9 mouse cellular contexts compared by ENCODE assay signal in the genomic region with DNA sequence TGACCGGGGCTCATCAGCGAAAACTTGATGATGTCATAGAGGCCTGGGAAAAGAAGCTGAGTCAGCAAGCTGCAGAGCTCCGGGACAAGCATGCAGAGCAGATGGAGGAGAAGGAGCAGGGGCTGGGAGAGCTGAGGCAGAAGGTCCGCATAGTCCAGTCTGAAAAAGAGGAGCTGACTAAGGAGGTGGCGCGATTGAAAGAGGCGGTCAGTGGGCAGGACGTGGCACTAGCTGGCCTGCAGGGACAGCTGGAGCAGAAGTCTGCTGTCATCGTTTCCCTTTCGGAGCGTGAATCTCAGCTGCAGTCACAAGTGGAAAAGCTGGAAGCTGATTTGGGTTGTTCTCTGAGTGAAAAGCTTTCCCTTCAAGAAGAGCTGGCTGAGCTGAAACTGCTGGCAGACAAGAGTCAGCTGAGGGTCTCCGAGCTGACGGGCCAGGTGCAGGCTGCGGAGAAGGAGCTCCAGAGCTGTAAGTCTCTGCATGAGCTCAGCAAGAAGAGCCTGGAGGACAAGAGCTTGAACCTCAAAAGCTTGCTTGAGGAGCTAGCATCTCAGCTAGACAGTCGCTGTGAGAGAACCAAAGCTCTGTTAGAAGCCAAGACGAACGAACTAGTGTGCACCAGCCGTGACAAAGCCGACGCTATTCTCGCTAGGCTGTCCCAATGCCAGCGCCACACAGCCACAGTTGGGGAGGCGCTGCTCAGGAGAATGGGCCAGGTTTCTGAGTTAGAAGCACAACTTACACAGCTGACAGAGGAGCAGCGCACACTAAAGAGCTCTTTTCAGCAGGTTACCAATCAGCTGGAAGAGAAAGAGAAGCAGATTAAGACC. TPM values are rescaled to one million over a fixed set of nuclear protein-coding genes. Genes with fewer than 3 reads are reported as not detected.
A peak's percentile ranks its signal among the peaks of the same experiment; 100 is the strongest.
DNase-seq lines count a peak whose midpoint lies in the region; ATAC-seq lines count a peak whose summit lies in the region.
"Had no signal": no experiment of that assay in that cellular context is flagged by ENCODE, and none has a peak within 500 bp of the region (broad histone marks: within the 10 kb centered on the region; RNA-seq: fewer than 3 reads in every experiment).

No protein-coding gene starts in this region.

- 74% methylated on average over 24 of the region's 24 CpGs for WGBS in forebrain, embryonic 15.5 days
- 88% methylated on average over 24 of the region's 24 CpGs for WGBS in forebrain, embryonic 11.5 days
- 84% methylated on average over 24 of the region's 24 CpGs for WGBS in embryonic facial prominence, embryonic 15.5 days
- WGBS in liver, embryonic 15.5 days (ENCODE audit: insufficient replicate concordance), result 84% methylated on average over 24 of the region's 24 CpGs

- peaks cover 75% of the 10 kb centered on the region for H3K36me3 ChIP-seq in forebrain, embryonic 15.5 days
- H3K36me3 ChIP-seq in forebrain, embryonic 11.5 days (ENCODE audit: control insufficient read depth, insufficient read depth, low read length), result no peaks in the 10 kb centered on the region; the same call in 1 of the 2 replicates
- peaks cover 78% of the 10 kb centered on the region for H3K36me3 ChIP-seq in embryonic facial prominence, embryonic 15.5 days
- H3K36me3 ChIP-seq in liver, embryonic 15.5 days (replicated peaks), result peaks cover 78% of the 10 kb centered on the region

- H3K27me3 ChIP-seq in forebrain, embryonic 15.5 days, result no peaks in the 10 kb centered on the region
- no peaks in the 10 kb centered on the region for H3K27me3 ChIP-seq in forebrain, embryonic 11.5 days (ENCODE audit: control insufficient read depth, insufficient read depth, low read length)
- H3K27me3 ChIP-seq in embryonic facial prominence, embryonic 15.5 days, result no peaks in the 10 kb centered on the region
- no peaks in the 10 kb centered on the region for H3K27me3 ChIP-seq in liver, embryonic 15.5 days
- H3K27me3 ChIP-seq: limb, embryonic 15.5 days had no signal

- no peaks in the 10 kb centered on the region for H3K4me1 ChIP-seq in forebrain, embryonic 15.5 days
- H3K4me1 ChIP-seq in forebrain, embryonic 11.5 days (replicated peaks; ENCODE audit: control insufficient read depth, insufficient read depth, low read length), result no peaks in the 10 kb centered on the region
- no peaks in the 10 kb centered on the region for H3K4me1 ChIP-seq in embryonic facial prominence, embryonic 15.5 days
- H3K4me1 ChIP-seq in liver, embryonic 15.5 days (replicated peaks), result no peaks in the 10 kb centered on the region
- H3K4me1 ChIP-seq: limb, embryonic 15.5 days had no signal

- no peaks in the 10 kb centered on the region for H3K9me3 ChIP-seq in forebrain, embryonic 15.5 days
- no peaks in the 10 kb centered on the region for H3K9me3 ChIP-seq in forebrain, embryonic 11.5 days (ENCODE audit: control insufficient read depth, low read length)
- no peaks in the 10 kb centered on the region for H3K9me3 ChIP-seq in embryonic facial prominence, embryonic 15.5 days (replicated peaks)
- H3K9me3 ChIP-seq in liver, embryonic 15.5 days (replicated peaks), result no peaks in the 10 kb centered on the region
- H3K9me3 ChIP-seq: limb, embryonic 15.5 days had no signal

- DNase-seq in forebrain, embryonic 11.5 days (ENCODE audit: low spot score), result no peak
- DNase-seq in heart, postnatal 4 days, result peak; percentile 41
- DNase-seq in urinary bladder, adult 2 months (ENCODE audit: low spot score), result no peak
- DNase-seq in urinary bladder, postnatal 36 days (ENCODE audit: low spot score in 2 of 2), result no peak

- H3K9ac ChIP-seq in forebrain, embryonic 15.5 days (replicated peaks), result no peak overlapping the region
- H3K9ac ChIP-seq in forebrain, embryonic 11.5 days (ENCODE audit: low read length), result no peak overlapping the region
- H3K9ac ChIP-seq in embryonic facial prominence, embryonic 15.5 days, result no peak overlapping the region
- H3K9ac ChIP-seq in liver, embryonic 15.5 days, result no peak overlapping the region
- H3K9ac ChIP-seq: limb, embryonic 15.5 days had no signal

- no peak overlapping the region for H3K4me3 ChIP-seq in forebrain, embryonic 15.5 days
- H3K4me3 ChIP-seq in forebrain, embryonic 11.5 days (ENCODE audit: low read depth, low read length), result no peak overlapping the region
- no peak overlapping the region for H3K4me3 ChIP-seq in embryonic facial prominence, embryonic 15.5 days (replicated peaks)
- no peak overlapping the region for H3K4me3 ChIP-seq in liver, embryonic 15.5 days (replicated peaks)
- H3K4me3 ChIP-seq: limb, embryonic 15.5 days had no signal

- no peak overlapping the region for H3K4me2 ChIP-seq in forebrain, embryonic 15.5 days (replicated peaks)
- no peak overlapping the region for H3K4me2 ChIP-seq in forebrain, embryonic 11.5 days (ENCODE audit: low read depth, low read length, severe bottlenecking)
- H3K4me2 ChIP-seq in embryonic facial prominence, embryonic 15.5 days (replicated peaks), result no peak overlapping the region
- no peak overlapping the region for H3K4me2 ChIP-seq in liver, embryonic 15.5 days
- H3K4me2 ChIP-seq: limb, embryonic 15.5 days had no signal

- 0 out of 2 replicates have a peak overlapping the region, but pooled peaks have one; percentile 33 for H3K27ac ChIP-seq in forebrain, embryonic 15.5 days (replicated peaks)
- no peak overlapping the region for H3K27ac ChIP-seq in forebrain, embryonic 11.5 days (ENCODE audit: low read depth, low read length)
- H3K27ac ChIP-seq in embryonic facial prominence, embryonic 15.5 days (replicated peaks), result 0 out of 2 replicates have a peak overlapping the region, but pooled peaks have one; percentile 44
- H3K27ac ChIP-seq in liver, embryonic 15.5 days (replicated peaks), result no peak overlapping the region
- H3K27ac ChIP-seq: limb, embryonic 15.5 days had no signal

- no peak for ATAC-seq in forebrain, embryonic 15.5 days (replicated peaks)
- ATAC-seq in forebrain, embryonic 11.5 days (replicated peaks; ENCODE audit: low FRiP score), result no peak
- no peak for ATAC-seq in embryonic facial prominence, embryonic 15.5 days (ENCODE audit: insufficient number of reproducible peaks, low FRiP score, low TSS enrichment, low read depth)
- peak; percentile 22; the same call in 1 of the 2 replicates for ATAC-seq in liver, embryonic 15.5 days (ENCODE audit: insufficient read depth)
- ATAC-seq in CD4-positive, CD25-positive, alpha-beta regulatory T cell, adult 4 months, result no peak

RNA-seq across cellular contexts. Expression of a gene that starts 49.3 kb away (rescaled TPM):
- polyA plus RNA-seq in forebrain, embryonic 15.5 days (2015; fragmentation: Nextera tagmentation; extraction: Ambion mirVana), result 1.6 and 2.4 TPM in 2 replicates
- polyA plus RNA-seq in forebrain, embryonic 11.5 days (2014; fragmentation: Nextera tagmentation; extraction: Ambion mirVana), result 6.3 and 7.1 TPM in 2 replicates
- 14.7 and 16.1 TPM in 2 replicates for polyA plus RNA-seq in embryonic facial prominence, embryonic 15.5 days (2015; fragmentation: Nextera tagmentation; extraction: Ambion mirVana)
- 100 to 1,000 TPM in 1 of 2 experiments, 10 to 100 TPM in 1; 99.6 to 116 TPM for total RNA-seq in heart, postnatal 4 days (2021)
- 3.4 and 5.0 TPM in 2 replicates for polyA plus RNA-seq in liver, embryonic 15.5 days (2015; fragmentation: Nextera tagmentation; extraction: Ambion mirVana)
- 26.3 and 36.2 TPM in 2 replicates for polyA plus RNA-seq in urinary bladder, adult 2 months (2012; rRNA removed)
- polyA plus RNA-seq in CD4-positive, CD25-positive, alpha-beta regulatory T cell, adult 4 months (2017; shearing (Covaris generic)), result 1 to 10 TPM in 1 of 2 experiments, under 1 TPM in 1; 0.41 to 1.0 TPM

RNA-seq across cellular contexts. Expression of a gene that starts 51.1 kb away (rescaled TPM):
- polyA plus RNA-seq in forebrain, embryonic 15.5 days (2015; fragmentation: Nextera tagmentation; extraction: Ambion mirVana), result 53.4 and 59.3 TPM in 2 replicates
- polyA plus RNA-seq in forebrain, embryonic 11.5 days (2014; fragmentation: Nextera tagmentation; extraction: Ambion mirVana), result 60.8 and 66.8 TPM in 2 replicates
- polyA plus RNA-seq in embryonic facial prominence, embryonic 15.5 days (2015; fragmentation: Nextera tagmentation; extraction: Ambion mirVana), result 50.3 and 51.3 TPM in 2 replicates
- 100 to 1,000 TPM; 144 to 146 TPM for total RNA-seq in heart, postnatal 4 days (2021)
- 13.5 and 14.9 TPM in 2 replicates for polyA plus RNA-seq in liver, embryonic 15.5 days (2015; fragmentation: Nextera tagmentation; extraction: Ambion mirVana)
- 36.9 and 50.0 TPM in 2 replicates for polyA plus RNA-seq in urinary bladder, adult 2 months (2012; rRNA removed)
- polyA plus RNA-seq in CD4-positive, CD25-positive, alpha-beta regulatory T cell, adult 4 months (2017; shearing (Covaris generic)), result 10 to 100 TPM; 24.4 to 30.7 TPM

Comparison
In these comparisons a context has a peak if more than half of its experiments do, and no peak if none do; other contexts are left out.
1. H3K27ac ChIP-seq: peak in forebrain, embryonic 15.5 days (single experiment) and embryonic facial prominence, embryonic 15.5 days (single experiment); none in forebrain, embryonic 11.5 days (single experiment) and liver, embryonic 15.5 days (single experiment).